Mouse (Mus musculus) myocyte (in vitro differentiated cells): ENCODE measurements at regions not wholly inside any gene's neighbourhood (a gene's known extent, or its start where the extent isn't known, plus 50 kb on each side); places are given as distances from the start of the nearest gene placed in this dataset.
A peak's percentile ranks its signal among the peaks of the same experiment; 100 is the strongest.

ENCODE experiments used
- H3K27me3 ChIP-seq: one replicate; pipeline ENCODE4 v1.6.1; 2011; ENCODE audit not compliant: control insufficient read depth, insufficient read depth, insufficient read length
- H3K36me3 ChIP-seq: one replicate; pipeline ENCODE4 v1.6.1; 2011; ENCODE audit not compliant: control insufficient read depth, insufficient read depth
- H3K4me2 ChIP-seq: one replicate; pipeline ENCODE4 v1.6.1; 2011; ENCODE audit warnings: low read depth, control low read depth
- H3K4me3 ChIP-seq: one replicate; pipeline ENCODE4 v1.5.1; 2011; ENCODE audit warnings: mild to moderate bottlenecking, control low read depth, moderate library complexity
- H3K79me2 ChIP-seq: one replicate; pipeline ENCODE4 v1.6.1; 2011; ENCODE audit not compliant: control insufficient read depth, insufficient read depth
- H3ac ChIP-seq: one replicate; pipeline ENCODE4 v1.6.1; 2011; ENCODE audit not compliant: control insufficient read depth, insufficient read length
- CEBPB ChIP-seq: IDR thresholded peaks from 2 replicates; pipeline ENCODE4 v1.6.1; 2011; ENCODE audit warnings: mild to moderate bottlenecking, moderate library complexity; ENCODE audit not compliant: poor library complexity, insufficient read depth, severe bottlenecking
- E2F4 ChIP-seq: IDR thresholded peaks from one replicate; pipeline ENCODE4 v1.6.1; 2011; ENCODE audit warnings: mild to moderate bottlenecking, control low read depth, moderate library complexity; ENCODE audit not compliant: insufficient read depth
- MAX ChIP-seq: IDR thresholded peaks from one replicate; pipeline ENCODE4 v1.6.1; 2011; ENCODE audit warnings: low read depth, mild to moderate bottlenecking, control low read depth
- MYOD1 ChIP-seq, 3 experiments: IDR thresholded peaks; one replicate each; pipeline ENCODE4 v1.6.1; 2011; ENCODE audit warnings: control low read depth in 2 of 3, low read depth in 2 of 3, mild to moderate bottlenecking in 2 of 3, moderate library complexity in 1 of 3; ENCODE audit not compliant: insufficient read length in 2 of 3, control insufficient read depth in 1 of 3
- MYOG ChIP-seq, 3 experiments: IDR thresholded peaks; one replicate each; pipeline ENCODE4 v1.6.1; 2011; ENCODE audit warnings: control low read depth in 2 of 3, low read depth in 2 of 3, mild to moderate bottlenecking in 2 of 3; ENCODE audit not compliant: insufficient read length in 2 of 3, control insufficient read depth in 1 of 3, insufficient read depth in 1 of 3
- POLR2A ChIP-seq: IDR thresholded peaks from one replicate; pipeline ENCODE4 v1.6.1; 2011; ENCODE audit warnings: low read depth, mild to moderate bottlenecking, control low read depth, moderate library complexity; ENCODE audit not compliant: insufficient read length
- POLR2AphosphoS2 ChIP-seq: IDR thresholded peaks from one replicate; pipeline ENCODE4 v1.6.1; 2011; ENCODE audit warnings: low read depth, control low read depth; ENCODE audit not compliant: insufficient read length
- REST ChIP-seq: IDR thresholded peaks from one replicate; pipeline ENCODE4 v1.6.1; 2011; ENCODE audit warnings: mild to moderate bottlenecking, control low read depth, moderate library complexity; ENCODE audit not compliant: insufficient read depth, insufficient read length
- SRF ChIP-seq: IDR thresholded peaks from one replicate; pipeline ENCODE4 v1.6.1; 2011; ENCODE audit warnings: low read depth; ENCODE audit not compliant: control insufficient read depth, insufficient read length
- TCF12 ChIP-seq: IDR thresholded peaks from one replicate; pipeline ENCODE4 v1.6.1; 2011; ENCODE audit warnings: mild to moderate bottlenecking, control low read depth; ENCODE audit not compliant: poor library complexity, insufficient read depth, severe bottlenecking
- TCF3 ChIP-seq: IDR thresholded peaks from one replicate; pipeline ENCODE4 v1.6.1; 2011; ENCODE audit warnings: low read depth, control low read depth; ENCODE audit not compliant: insufficient read length
- USF1 ChIP-seq: IDR thresholded peaks from one replicate; pipeline ENCODE4 v1.6.1; 2011; ENCODE audit warnings: low read depth, mild to moderate bottlenecking, control low read depth, moderate library complexity

- H3K27me3 ChIP-seq, result no peaks in the 10 kb centered on the region
- H3ac ChIP-seq, result no peak overlapping the region
- no peak overlapping the region for H3K4me3 ChIP-seq
- TF ChIP-seq MYOG (IDR thresholded peaks at IDR 0.05; ENCODE audit: control insufficient read depth in 1 of 3, insufficient read depth in 1 of 3, insufficient read length in 2 of 3, low read depth in 2 of 3), result no peak
- TF ChIP-seq TCF3, result no peak
- TF ChIP-seq SRF, result no peak
- TF ChIP-seq MYOD1 (IDR thresholded peaks at IDR 0.05; ENCODE audit: control insufficient read depth in 1 of 3, insufficient read length in 2 of 3, low read depth in 2 of 3), result no peak
- TF ChIP-seq POLR2A, result no peak
- no peak for TF ChIP-seq MAX
- no peak for TF ChIP-seq POLR2AphosphoS2
- TF ChIP-seq TCF12, result no peak
- TF ChIP-seq CEBPB, result no peak
- TF ChIP-seq REST, result no peak
- H3K36me3 ChIP-seq, result no peaks in the 10 kb centered on the region
- no peak overlapping the region for H3K4me2 ChIP-seq
- H3K79me2 ChIP-seq, result no peaks in the 10 kb centered on the region
Observed at GRCm38 (mm10) chr9:14087874-14088273, 187.0 kb upstream of the Sesn3 start.

- H3K4me3 ChIP-seq, result no peak overlapping the region
- no peak overlapping the region for H3ac ChIP-seq
- no peaks in the 10 kb centered on the region for H3K36me3 ChIP-seq
- H3K79me2 ChIP-seq, result no peaks in the 10 kb centered on the region
- peak overlapping the region; percentile 58 for H3K4me2 ChIP-seq
- TF ChIP-seq CEBPB (peak; percentile 36; the same call in 1 of the 2 replicates), MAX (no peak)
- H3K27me3 ChIP-seq, result no peaks in the 10 kb centered on the region
Observed at GRCm38 (mm10) chr9:14089791-14090256, 185.0 kb upstream of the Sesn3 start.

- TF ChIP-seq POLR2A, result no peak
- TF ChIP-seq REST, result no peak
- no peak for TF ChIP-seq TCF3
- no peak for TF ChIP-seq E2F4
- TF ChIP-seq MYOD1 (IDR thresholded peaks at IDR 0.05; ENCODE audit: control insufficient read depth in 1 of 3, insufficient read length in 2 of 3, low read depth in 2 of 3), result no peak
- Histone ChIP-seq H3ac (no peak overlapping the region), H3K79me2 (no peaks in the 10 kb centered on the region), H3K27me3 (no peaks in the 10 kb centered on the region), H3K4me2 (peak overlapping the region; percentile 58), H3K4me3 (no peak overlapping the region), H3K36me3 (no peaks in the 10 kb centered on the region)
Observed at GRCm38 (mm10) chr9:14090454-14090853, 184.4 kb upstream of the Sesn3 start.

GRCm38 (mm10) chr9:14091099-14091930, 183.6 kb upstream of the Sesn3 start:
- TF ChIP-seq E2F4 (no peak), SRF (no peak), MYOD1 (IDR thresholded peaks at IDR 0.05; ENCODE audit: control insufficient read depth in 1 of 3, insufficient read length in 2 of 3, low read depth in 2 of 3) (no peak), TCF3 (no peak), MYOG (IDR thresholded peaks at IDR 0.05; ENCODE audit: control insufficient read depth in 1 of 3, insufficient read depth in 1 of 3, insufficient read length in 2 of 3, low read depth in 2 of 3) (no peak), TCF12 (no peak), REST (no peak), POLR2A (no peak), USF1 (no peak), POLR2AphosphoS2 (no peak), MAX (no peak), CEBPB (no peak)
- Histone ChIP-seq H3K27me3 (no peaks in the 10 kb centered on the region), H3K79me2 (no peaks in the 10 kb centered on the region), H3K36me3 (no peaks in the 10 kb centered on the region), H3K4me3 (no peak overlapping the region), H3K4me2 (no peak overlapping the region), H3ac (no peak overlapping the region)

GRCm38 (mm10) chr9:14092996-14093442, 181.8 kb upstream of the Sesn3 start:
- Histone ChIP-seq H3K27me3 (no peaks in the 10 kb centered on the region), H3K4me2 (no peak overlapping the region), H3K79me2 (no peaks in the 10 kb centered on the region), H3K4me3 (no peak overlapping the region), H3ac (no peak overlapping the region), H3K36me3 (no peaks in the 10 kb centered on the region)
- TF ChIP-seq E2F4 (no peak), CEBPB (0 out of 2 replicates have a peak, but pooled peaks have one; percentile 31)
